Mouse (Mus musculus): ENCODE measurements at regions not wholly inside any gene's neighbourhood (a gene's known extent, or its start where the extent isn't known, plus 50 kb on each side); places are given as distances from the start of the nearest gene placed in this dataset.

DNA sequence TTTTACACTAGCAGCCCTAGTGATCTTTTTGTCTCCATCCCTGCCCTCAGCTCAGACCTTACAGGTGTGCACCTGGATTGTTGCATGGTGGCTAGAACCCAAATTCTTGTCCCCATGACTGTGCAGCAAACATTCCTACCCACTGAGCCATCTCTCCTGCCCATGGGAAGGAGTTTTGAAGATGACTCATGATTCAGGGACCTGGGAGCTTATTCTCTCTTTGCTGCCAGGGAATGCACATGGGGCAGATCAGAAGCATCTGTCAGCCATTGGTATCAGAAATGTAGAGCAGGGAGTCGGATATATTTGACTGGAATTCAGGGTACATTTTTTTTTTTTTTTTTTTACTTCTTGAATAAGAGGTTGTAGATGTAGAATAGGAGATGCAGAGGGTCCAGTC is 154.0 kb downstream of the 4930564D02Rik start:
- DNase-seq (ENCODE audit: extremely low spot score in 1 of 2, low spot score in 2 of 2) = no peak
- intact Hi-C loops (cut with DNase I) = no loop called here

GRCm38 (mm10) chr3:105222925-105223324 is 156.3 kb downstream of the 4930564D02Rik start:
- DNase-seq (ENCODE audit: extremely low spot score in 1 of 2, low spot score in 2 of 2) = no peak
- intact Hi-C loops (cut with DNase I) = no loop called here

DNA sequence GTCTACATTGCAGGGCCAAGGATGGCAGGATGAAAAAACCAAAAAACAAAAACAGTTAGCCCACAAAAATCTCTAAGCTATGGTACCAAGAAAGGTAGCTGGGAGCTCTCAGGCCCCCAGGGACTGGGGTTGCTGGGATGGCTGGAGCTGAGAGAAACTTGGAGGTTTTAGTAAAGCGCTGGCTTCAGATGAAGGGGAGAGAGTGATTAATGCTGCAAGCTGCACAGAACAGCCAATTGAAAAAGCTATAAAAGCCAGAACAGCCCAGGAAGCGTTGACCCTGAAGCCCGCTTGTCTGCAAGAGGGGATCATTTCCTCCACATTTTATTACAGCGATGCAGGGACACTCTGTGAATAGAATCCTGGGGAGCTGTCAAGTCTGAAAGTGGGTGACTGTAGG is 157.0 kb downstream of the 4930564D02Rik start:
- intact Hi-C loops (cut with DNase I) = no loop called here
- no peak for DNase-seq (ENCODE audit: extremely low spot score in 1 of 2, low spot score in 2 of 2)

- intact Hi-C loops (cut with DNase I) = no loop called here
- DNase-seq (ENCODE audit: extremely low spot score in 1 of 2, low spot score in 2 of 2) = no peak
Observed at GRCm38 (mm10) chr3:105227551-105227950, 160.9 kb downstream of the 4930564D02Rik start.

GRCm38 (mm10) chr3:105228401-105228800 is 161.8 kb downstream of the 4930564D02Rik start:
- no peak for DNase-seq (ENCODE audit: extremely low spot score in 1 of 2, low spot score in 2 of 2)
- intact Hi-C loops (cut with DNase I) = no loop called here

GRCm38 (mm10) chr3:105241048-105241447 is 174.4 kb downstream of the 4930564D02Rik start:
- intact Hi-C loops (cut with DNase I) = no loop called here
- DNase-seq (ENCODE audit: extremely low spot score in 1 of 2, low spot score in 2 of 2) = no peak

DNA sequence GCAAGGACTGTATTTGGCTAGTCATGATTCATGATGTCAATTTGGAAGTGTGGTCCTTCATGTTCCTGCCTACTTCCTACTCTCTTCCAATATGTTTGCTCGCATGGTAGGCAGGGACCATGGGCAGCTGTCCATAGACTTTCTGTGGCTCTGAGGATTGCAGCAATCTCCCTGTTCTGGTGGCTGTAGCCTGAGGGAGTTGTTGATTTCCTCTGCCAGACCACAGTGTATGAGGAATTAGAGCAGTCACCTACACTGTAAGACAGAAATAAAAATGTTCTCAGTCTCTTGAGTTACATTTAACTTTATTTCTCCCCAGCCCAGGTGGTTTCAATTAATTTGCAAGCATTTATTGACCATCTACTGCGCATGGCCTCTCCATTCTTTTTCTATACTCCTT is 190.5 kb downstream of the 4930564D02Rik start:
- no peak for DNase-seq (ENCODE audit: extremely low spot score in 1 of 2, low spot score in 2 of 2)
- intact Hi-C loops (cut with DNase I) = no loop called here

DNA sequence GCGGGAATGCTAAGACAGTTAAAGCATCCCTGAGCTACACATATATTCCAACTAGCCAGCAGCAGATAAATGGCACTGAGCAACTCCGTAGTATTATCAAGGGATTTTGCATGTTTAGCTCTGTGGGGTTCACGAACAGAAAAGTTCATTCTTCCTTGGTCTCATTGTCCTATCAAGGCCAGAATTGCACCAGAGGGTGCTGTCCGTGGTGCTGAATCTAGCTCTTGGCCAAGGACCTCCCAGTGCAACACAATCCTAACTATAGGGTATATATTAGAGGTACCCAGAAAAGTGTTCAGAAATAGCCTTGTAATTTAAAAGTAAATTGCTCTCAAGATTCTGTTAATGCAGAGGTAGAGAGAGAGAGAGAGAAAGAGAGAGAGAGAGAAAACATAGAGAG is 176.9 kb upstream of the Kcnd3 start:
- intact Hi-C loops (cut with DNase I) = no loop called here
- no peak for DNase-seq (ENCODE audit: extremely low spot score in 1 of 2, low spot score in 2 of 2)

DNA sequence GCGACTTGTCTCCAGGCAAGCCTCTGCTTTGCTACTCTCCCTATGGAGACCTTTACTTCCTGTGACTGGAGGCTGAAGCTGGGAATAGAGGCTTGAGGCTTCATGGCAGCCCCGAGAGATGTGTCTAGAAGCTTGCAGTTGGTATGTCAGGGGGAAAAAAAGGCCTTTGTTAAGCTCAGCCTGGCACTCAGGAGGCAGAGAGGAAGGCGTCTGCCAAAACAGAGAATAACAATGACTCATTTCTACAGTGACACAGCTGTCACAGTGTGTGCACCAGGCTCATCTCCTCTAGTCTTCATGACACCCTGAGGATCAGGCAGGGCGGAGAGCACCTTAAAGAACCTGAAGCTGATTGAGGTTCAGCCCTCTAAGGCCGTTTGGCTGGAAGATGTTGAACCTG is 171.2 kb upstream of the Kcnd3 start:
- intact Hi-C loops (cut with DNase I) = no loop called here

DNA sequence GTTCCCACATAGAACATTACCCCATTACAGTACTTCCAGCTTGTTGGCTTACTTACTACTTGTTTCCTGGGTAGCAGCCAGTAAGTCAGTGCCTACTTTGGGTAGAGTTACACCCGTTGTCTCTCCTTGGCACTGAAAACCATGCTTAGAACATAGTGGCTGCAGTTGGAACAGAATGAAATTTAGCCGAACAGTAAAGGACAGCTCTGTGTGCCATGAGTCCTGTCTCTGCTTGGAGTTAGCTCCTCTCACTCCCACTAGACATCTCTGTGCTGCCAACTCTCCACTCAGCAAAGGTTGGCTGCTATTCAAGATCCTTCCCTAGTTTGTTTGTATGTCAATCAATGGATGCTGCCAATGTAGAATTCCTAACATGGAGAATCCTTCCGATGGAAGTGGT is 170.4 kb upstream of the Kcnd3 start:
- DNase-seq (ENCODE audit: extremely low spot score in 1 of 2, low spot score in 2 of 2) = no peak
- intact Hi-C loops (cut with DNase I) = no loop called here

More for the DNA sequence above, 171.2 kb upstream of the Kcnd3 start:
- DNase-seq (ENCODE audit: extremely low spot score in 1 of 2, low spot score in 2 of 2) = no peak

GRCm38 (mm10) chr3:105298273-105298672 is 153.9 kb upstream of the Kcnd3 start:
- intact Hi-C loops (cut with DNase I) = no loop called here
- peak in 1 of 2 experiments; percentile 13 for DNase-seq (ENCODE audit: extremely low spot score in 1 of 2, low spot score in 2 of 2)

GRCm38 (mm10) chr3:105300693-105301548 is 151.2 kb upstream of the Kcnd3 start:
- intact Hi-C loops (cut with DNase I) = no loop called here
- DNase-seq (ENCODE audit: extremely low spot score in 1 of 2, low spot score in 2 of 2) = no peak

- no peak for DNase-seq (ENCODE audit: extremely low spot score in 1 of 2, low spot score in 2 of 2)
- intact Hi-C loops (cut with DNase I) = no loop called here
Observed at GRCm38 (mm10) chr3:105307676-105308075, 144.5 kb upstream of the Kcnd3 start.

GRCm38 (mm10) chr3:105309020-105309419 is 143.1 kb upstream of the Kcnd3 start:
- peak in 1 of 2 experiments; percentile 5 for DNase-seq (ENCODE audit: extremely low spot score in 1 of 2, low spot score in 2 of 2)
- intact Hi-C loops (cut with DNase I) = no loop called here

- intact Hi-C loops (cut with DNase I) = no loop called here
- DNase-seq (ENCODE audit: extremely low spot score in 1 of 2, low spot score in 2 of 2) = no peak
Observed at GRCm38 (mm10) chr3:105353268-105353667, 98.9 kb upstream of the Kcnd3 start.

GRCm38 (mm10) chr3:105354123-105354931 is 97.8 kb upstream of the Kcnd3 start:
- intact Hi-C loops (cut with DNase I) = no loop called here
- DNase-seq (ENCODE audit: extremely low spot score in 1 of 2, low spot score in 2 of 2) = no peak

DNA sequence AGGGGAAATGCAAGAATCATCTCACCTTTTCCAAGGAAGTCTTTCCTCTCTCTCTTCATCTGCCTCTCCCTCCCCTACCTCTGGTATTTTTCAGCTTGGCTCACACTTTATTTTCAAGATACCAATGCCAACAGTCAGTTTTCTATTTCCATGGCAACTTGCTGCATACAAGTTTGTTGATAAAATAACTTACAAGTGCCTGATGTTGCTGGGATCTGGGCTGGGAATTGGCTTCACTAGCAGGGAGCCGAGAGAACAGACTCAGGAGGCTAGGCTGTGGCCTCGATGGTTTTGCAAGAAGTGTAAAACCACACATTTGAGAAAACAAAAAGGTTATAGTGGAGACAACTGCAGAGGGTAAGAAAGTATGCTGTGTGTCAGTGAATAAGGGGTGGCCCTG is 94.6 kb upstream of the Kcnd3 start:
- intact Hi-C loops (cut with DNase I) = no loop called here

DNA sequence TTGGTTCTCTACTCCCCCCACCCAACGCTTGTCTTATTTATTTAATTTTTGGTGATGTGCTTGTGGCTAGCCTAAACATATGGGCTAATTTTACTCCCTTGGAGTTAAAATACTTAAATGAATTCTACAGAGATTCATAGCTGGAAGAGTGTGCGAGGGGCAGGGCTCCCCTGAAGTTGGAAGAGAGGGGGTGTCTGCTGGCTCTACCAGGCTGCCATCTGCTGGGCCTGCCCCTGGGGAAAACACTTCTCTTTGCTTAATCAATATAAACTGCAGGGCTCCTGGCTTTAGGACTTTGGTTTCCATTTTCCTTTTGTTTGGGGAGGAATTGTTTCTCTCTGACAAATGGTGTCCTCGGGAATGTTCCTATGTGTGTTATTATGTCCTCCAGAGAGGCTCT is 92.5 kb upstream of the Kcnd3 start:
- intact Hi-C loops (cut with DNase I) = no loop called here

More for the DNA sequence above, 94.6 kb upstream of the Kcnd3 start:
- DNase-seq (ENCODE audit: extremely low spot score in 1 of 2, low spot score in 2 of 2) = no peak

DNA sequence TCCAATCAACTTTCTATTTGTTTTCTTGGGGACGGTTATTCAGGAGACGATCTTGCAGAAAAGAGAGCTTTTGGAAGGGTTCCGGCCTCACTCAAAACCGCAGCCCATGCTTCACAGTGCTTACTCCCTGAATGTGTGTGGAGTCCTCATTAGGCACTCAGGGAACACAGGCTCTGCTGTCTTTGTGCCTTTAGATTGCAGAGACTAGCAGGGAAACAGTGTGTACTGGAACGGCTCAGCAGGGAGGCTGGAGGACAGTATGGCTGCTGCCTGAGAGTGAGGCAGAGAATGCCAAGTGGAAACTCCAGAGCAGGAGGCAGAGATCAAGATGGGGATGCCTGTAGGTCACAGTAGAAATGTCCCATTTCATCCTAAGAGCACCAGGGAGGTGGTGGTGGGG is 87.4 kb upstream of the Kcnd3 start:
- intact Hi-C loops (cut with DNase I) = no loop called here
- peak in 1 of 2 experiments; percentile 50 for DNase-seq (ENCODE audit: extremely low spot score in 1 of 2, low spot score in 2 of 2)

More for the DNA sequence above, 92.5 kb upstream of the Kcnd3 start:
- no peak for DNase-seq (ENCODE audit: extremely low spot score in 1 of 2, low spot score in 2 of 2)

- no peak for DNase-seq (ENCODE audit: extremely low spot score in 1 of 2, low spot score in 2 of 2)
- intact Hi-C loops (cut with DNase I) = no loop called here
Observed at GRCm38 (mm10) chr3:105366806-105367205, 85.3 kb upstream of the Kcnd3 start.

Measured in left cerebral cortex, postnatal 10 days (tissue).